Mouse (Mus musculus) lung, postnatal 0 days (tissue): ENCODE measurements around the gene Wwc2.

Experiments
- CTCF ChIP-seq: IDR thresholded peaks from 2 replicates; pipeline ENCODE4 v1.5.1; 2016; ENCODE audit warnings: antibody characterized with exemption, mild to moderate bottlenecking
- EP300 ChIP-seq: IDR thresholded peaks from 2 replicates; pipeline ENCODE4 v1.6.1; 2016; ENCODE audit warnings: antibody characterized with exemption, mild to moderate bottlenecking, control low read depth

GRCm38 (mm10) chr8:47914161-47914560 lies 76.6 kb downstream of the Wwc2 start:
- no peak for TF ChIP-seq EP300
- TF ChIP-seq CTCF = no peak
